Mouse (Mus musculus): ENCODE data around the gene Rom1. TPM values are rescaled to one million over a fixed set of nuclear protein-coding genes. Genes with fewer than 3 reads are reported as not detected.
A peak's percentile ranks its signal among the peaks of the same experiment; 100 is the strongest.
"Not testable (repeated sequence)": the region's sequence is repeated elsewhere in the genome, so short reads cannot be mapped to it uniquely, and the experiment has no call there.

Rom1 gene
- 4.9 and 5.7 TPM in 2 replicates for polyA plus RNA-seq (2015; fragmentation: Nextera tagmentation; extraction: Ambion mirVana)

- peak within 1 kb of the TSS; percentile 82 for H3K4me3 ChIP-seq (ENCODE audit: low read depth, low read length)
- 3% methylated on average over 41 of the region's 74 CpGs for WGBS
- H3K36me3 ChIP-seq (ENCODE audit: insufficient read depth, low read length): peaks cover 17% of the 10 kb centered on the region
- H3K4me1 ChIP-seq (ENCODE audit: insufficient read depth, low read depth, low read length): peaks cover 7% of the 10 kb centered on the region
- ATAC-seq: peak; percentile 92
- H3K27ac ChIP-seq (ENCODE audit: low read length): peak within 1 kb of the TSS; percentile 95
- TF ChIP-seq EP300 (IDR thresholded peaks at IDR 0.05) (no peak), CTCF (IDR thresholded peaks at IDR 0.05) (peak; percentile 64)
- peak within 1 kb of the TSS; percentile 76 for H3K9ac ChIP-seq (replicated peaks; ENCODE audit: low read depth)
- peak within 1 kb of the TSS; percentile 78 for H3K4me2 ChIP-seq (replicated peaks; ENCODE audit: low read depth, low read length)
- DNase-seq (ENCODE audit: low spot score): peak; percentile 94
- H3K9me3 ChIP-seq (ENCODE audit: low read length): no peaks in the 10 kb centered on the region
- no peaks in the 10 kb centered on the region for H3K27me3 ChIP-seq (replicated peaks; ENCODE audit: insufficient read depth, low read length)
Measured at GRCm38 (mm10) chr19:8929224-8930088, at the start of gene Rom1, which contains the start of gene Eml3. Gene Rom1, minus strand, starts transcription at chr19:8929356. Gene Eml3, plus strand, starts transcription at chr19:8929552.

DNA sequence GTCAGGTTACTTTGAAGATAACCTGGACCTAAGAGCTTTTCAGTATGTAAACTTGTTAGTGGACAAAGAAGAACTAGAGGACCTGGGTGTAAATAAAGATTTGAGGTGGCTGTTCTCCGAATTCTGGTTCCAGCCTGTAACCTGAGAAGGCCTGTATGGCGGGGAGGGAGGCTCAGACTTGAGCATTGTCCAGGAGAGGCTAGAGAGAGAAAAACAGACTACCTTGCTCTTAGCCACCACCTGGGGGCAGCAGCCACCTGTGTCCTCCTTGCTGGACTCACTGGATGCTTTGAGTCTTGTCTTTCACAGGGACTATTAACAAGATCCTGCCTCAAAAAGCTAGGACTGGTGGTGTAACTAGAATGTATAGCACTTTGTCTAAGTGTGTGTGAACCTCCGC, 47.4 kb upstream of the Rom1 start:
- Histone ChIP-seq H3K9ac (replicated peaks; ENCODE audit: low read depth) (no peak overlapping the region), H3K4me3 (ENCODE audit: low read depth, low read length) (no peak overlapping the region), H3K27me3 (replicated peaks; ENCODE audit: insufficient read depth, low read length) (no peaks in the 10 kb centered on the region), H3K9me3 (ENCODE audit: low read length) (no peaks in the 10 kb centered on the region), H3K4me1 (ENCODE audit: insufficient read depth, low read depth, low read length) (no peaks in the 10 kb centered on the region; the same call in 1 of the 2 replicates), H3K27ac (ENCODE audit: low read length) (no peak overlapping the region), H3K4me2 (replicated peaks; ENCODE audit: low read depth, low read length) (no peak overlapping the region), H3K36me3 (ENCODE audit: insufficient read depth, low read length) (peaks cover 33% of the 10 kb centered on the region)
- ATAC-seq (peak; percentile 91), DNase-seq (ENCODE audit: low spot score) (peak; percentile 92)
- TF ChIP-seq CTCF (IDR thresholded peaks at IDR 0.05) (peak; percentile 89), EP300 (IDR thresholded peaks at IDR 0.05) (peak; percentile 37; the same call in 1 of the 2 replicates)
- 39% methylated on average over 3 of the region's 3 CpGs for WGBS

- Histone ChIP-seq H3K4me3 (ENCODE audit: low read depth, low read length) (no peak overlapping the region), H3K27ac (ENCODE audit: low read length) (no peak overlapping the region), H3K4me1 (ENCODE audit: insufficient read depth, low read depth, low read length) (no peaks in the 10 kb centered on the region), H3K36me3 (ENCODE audit: insufficient read depth, low read length) (peaks cover 41% of the 10 kb centered on the region), H3K4me2 (replicated peaks; ENCODE audit: low read depth, low read length) (no peak overlapping the region), H3K9ac (replicated peaks; ENCODE audit: low read depth) (no peak overlapping the region), H3K9me3 (ENCODE audit: low read length) (no peaks in the 10 kb centered on the region), H3K27me3 (replicated peaks; ENCODE audit: insufficient read depth, low read length) (no peaks in the 10 kb centered on the region)
- no peak for TF ChIP-seq EP300 (IDR thresholded peaks at IDR 0.05)
- TF ChIP-seq CTCF (IDR thresholded peaks at IDR 0.05): no peak
- no peak for ATAC-seq
- 92% methylated on average over 2 of the region's 2 CpGs for WGBS
- DNase-seq (ENCODE audit: low spot score): no peak
Measured at GRCm38 (mm10) chr19:8975491-8975890, 46.3 kb upstream of the Rom1 start.

DNA sequence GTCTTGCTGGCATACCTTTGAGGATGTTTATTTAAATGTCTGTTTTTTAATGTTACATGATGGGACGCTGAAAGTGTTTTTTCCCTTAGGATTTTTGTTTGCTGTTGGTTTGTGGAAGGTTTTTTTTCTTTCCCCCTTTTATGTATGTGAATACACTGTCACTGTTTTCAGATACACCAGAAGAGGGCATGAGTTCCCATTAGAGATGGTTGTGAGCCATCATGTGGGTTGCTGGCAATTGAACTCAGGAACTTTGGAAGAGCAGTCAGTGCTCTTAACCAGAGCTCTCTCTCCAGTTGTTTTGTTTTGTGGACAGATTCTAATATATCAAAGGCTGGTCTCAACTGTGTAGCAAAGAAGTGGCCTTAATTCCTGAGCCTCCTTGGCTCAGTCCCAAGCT, 45.5 kb upstream of the Rom1 start:
- ATAC-seq (no peak), DNase-seq (ENCODE audit: low spot score) (peak; percentile 4)
- TF ChIP-seq EP300 (IDR thresholded peaks at IDR 0.05) (no peak), CTCF (IDR thresholded peaks at IDR 0.05) (peak; percentile 16; the same call in 1 of the 2 replicates)
- no peaks in the 10 kb centered on the region for H3K9me3 ChIP-seq (ENCODE audit: low read length)
- H3K9ac ChIP-seq (replicated peaks; ENCODE audit: low read depth): no peak overlapping the region
- no peaks in the 10 kb centered on the region for H3K4me1 ChIP-seq (ENCODE audit: insufficient read depth, low read depth, low read length)
- H3K36me3 ChIP-seq (ENCODE audit: insufficient read depth, low read length): peaks cover 49% of the 10 kb centered on the region
- no peak overlapping the region for H3K4me3 ChIP-seq (ENCODE audit: low read depth, low read length)
- WGBS: 73% methylated on average over 1 of the region's 1 CpGs
- no peak overlapping the region for H3K4me2 ChIP-seq (replicated peaks; ENCODE audit: low read depth, low read length)
- no peak overlapping the region for H3K27ac ChIP-seq (ENCODE audit: low read length)
- H3K27me3 ChIP-seq (replicated peaks; ENCODE audit: insufficient read depth, low read length): no peaks in the 10 kb centered on the region

- not testable (repeated sequence) for H3K27me3 ChIP-seq (replicated peaks; ENCODE audit: insufficient read depth, low read length); H3K9me3 ChIP-seq (ENCODE audit: low read length); H3K9ac ChIP-seq (replicated peaks; ENCODE audit: low read depth); ATAC-seq; H3K4me2 ChIP-seq (replicated peaks; ENCODE audit: low read depth, low read length); DNase-seq (ENCODE audit: low spot score); H3K4me3 ChIP-seq (ENCODE audit: low read depth, low read length); H3K4me1 ChIP-seq (ENCODE audit: insufficient read depth, low read depth, low read length); H3K27ac ChIP-seq (ENCODE audit: low read length)
- 70% methylated on average over 8 of the region's 8 CpGs for WGBS
- peaks cover 45% of the 10 kb centered on the region for H3K36me3 ChIP-seq (ENCODE audit: insufficient read depth, low read length)
Measured at GRCm38 (mm10) chr19:8972491-8972890, 43.3 kb upstream of the Rom1 start.

- TF ChIP-seq CTCF (IDR thresholded peaks at IDR 0.05) (no peak), EP300 (IDR thresholded peaks at IDR 0.05) (no peak)
- no peak for ATAC-seq
- Histone ChIP-seq H3K4me1 (ENCODE audit: insufficient read depth, low read depth, low read length) (0 out of 2 replicates have a peak, but pooled peaks cover 4% of the 10 kb centered on the region), H3K27ac (ENCODE audit: low read length) (peak overlapping the region; percentile 72; the same call in 1 of the 2 replicates), H3K36me3 (ENCODE audit: insufficient read depth, low read length) (peaks cover 40% of the 10 kb centered on the region), H3K4me2 (replicated peaks; ENCODE audit: low read depth, low read length) (peak overlapping the region; percentile 82), H3K27me3 (replicated peaks; ENCODE audit: insufficient read depth, low read length) (no peaks in the 10 kb centered on the region), H3K9me3 (ENCODE audit: low read length) (no peaks in the 10 kb centered on the region), H3K9ac (replicated peaks; ENCODE audit: low read depth) (peak overlapping the region; percentile 83), H3K4me3 (ENCODE audit: low read depth, low read length) (peak overlapping the region; percentile 64)
- 1% methylated on average over 9 of the region's 9 CpGs for WGBS
- DNase-seq (ENCODE audit: low spot score): peak; percentile 16
Measured at GRCm38 (mm10) chr19:8967893-8968292, 38.7 kb upstream of the Rom1 start.
